Mouse (Mus musculus): ENCODE data around the gene BC024063. TPM values are rescaled to one million over a fixed set of nuclear protein-coding genes. Genes with fewer than 3 reads are reported as not detected.

The BC024063 gene
- 10.4 TPM for polyA plus RNA-seq (2014; fragmentation: Illumina TruSeq; extraction: RNeasy Lipid Tissue Mini Kit (QIAGEN cat#74804); ENCODE audit: low read depth, low replicate concordance)

DNA sequence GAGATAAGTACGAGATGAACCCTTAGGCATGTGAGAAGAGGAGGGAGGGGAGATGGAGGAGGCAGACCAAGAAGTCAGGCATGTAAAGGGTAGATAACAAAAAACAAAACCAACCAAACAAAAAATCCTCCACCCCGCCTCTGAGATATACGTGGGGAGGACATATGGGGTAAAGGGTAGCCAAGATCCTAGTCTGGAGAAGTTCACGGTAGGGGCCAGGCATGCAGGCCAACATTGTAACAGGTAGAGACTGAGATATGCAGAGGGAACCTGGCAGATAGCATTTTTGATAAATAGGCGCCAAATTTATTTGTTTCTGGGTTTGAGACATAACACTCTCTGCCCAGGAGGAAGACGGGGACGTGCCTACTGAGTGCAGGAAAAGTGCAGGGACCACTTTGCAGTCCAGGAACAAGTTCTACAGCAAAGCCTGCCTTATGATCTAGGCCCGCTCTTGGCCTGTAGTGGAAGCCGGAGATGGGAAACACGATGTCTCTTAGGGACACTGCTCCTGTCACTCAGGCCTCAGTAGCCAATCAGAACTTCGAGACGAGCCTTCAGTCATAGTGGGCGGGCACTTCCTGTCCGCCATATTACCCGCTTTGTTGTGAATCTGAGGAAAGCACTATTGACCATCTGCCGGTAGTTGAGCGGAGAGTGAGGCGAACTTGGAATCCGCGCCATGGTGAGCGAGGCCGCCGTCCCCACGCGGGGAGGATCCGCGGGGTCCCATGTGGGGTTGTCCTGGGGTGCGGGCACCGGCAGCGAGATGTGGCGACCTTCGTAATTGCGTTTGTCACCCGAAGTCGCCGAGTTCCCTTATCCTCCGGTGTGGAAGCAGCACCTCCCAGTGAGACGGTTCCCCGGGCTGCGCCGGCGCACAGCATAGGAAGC lies at the start of gene BC024063:
BC024063 (plus strand) TSS at position 626 of the 894 bp plus-strand sequence.

GRCm38 (mm10) chr10:82047597-82048459 lies 35.3 kb upstream of the BC024063 start, which contains the start of gene Zfp873:
TSS of gene Zfp873 (plus strand) at chr10:82048123.

GRCm38 (mm10) chr10:82127850-82128401 lies 44.8 kb downstream of the BC024063 start, which contains the start of gene AU041133:
TSS of gene AU041133 (plus strand) at chr10:82128013.

Other genes with a start within 250 kb of the BC024063 start
- gene Gm32687, start 219.4 kb upstream of the BC024063 start, polyA plus RNA-seq (2014; fragmentation: Illumina TruSeq; extraction: RNeasy Lipid Tissue Mini Kit (QIAGEN cat#74804); ENCODE audit: low read depth, low replicate concordance): 13.9 TPM
- 5.6 TPM for gene Zfp781, start 152.9 kb upstream of the BC024063 start, polyA plus RNA-seq (2014; fragmentation: Illumina TruSeq; extraction: RNeasy Lipid Tissue Mini Kit (QIAGEN cat#74804); ENCODE audit: low read depth, low replicate concordance)
- gene Zfp873, start 35.2 kb upstream of the BC024063 start, polyA plus RNA-seq (2014; fragmentation: Illumina TruSeq; extraction: RNeasy Lipid Tissue Mini Kit (QIAGEN cat#74804); ENCODE audit: low read depth, low replicate concordance): 11.1 TPM
- gene AU041133, start 44.7 kb downstream of the BC024063 start, polyA plus RNA-seq (2014; fragmentation: Illumina TruSeq; extraction: RNeasy Lipid Tissue Mini Kit (QIAGEN cat#74804); ENCODE audit: low read depth, low replicate concordance): 14.4 TPM
- 41.6 TPM for gene Zfp938, start 157.9 kb downstream of the BC024063 start, polyA plus RNA-seq (2014; fragmentation: Illumina TruSeq; extraction: RNeasy Lipid Tissue Mini Kit (QIAGEN cat#74804); ENCODE audit: low read depth, low replicate concordance)
- not detected for gene 4932415D10Rik, start 233.2 kb downstream of the BC024063 start, polyA plus RNA-seq (2014; fragmentation: Illumina TruSeq; extraction: RNeasy Lipid Tissue Mini Kit (QIAGEN cat#74804); ENCODE audit: low read depth, low replicate concordance)

Data from adrenal gland, adult 10 weeks (tissue).